Mouse (Mus musculus) Patski (cell line): Measurements from ENCODE around the gene Prkcg. TPM values are rescaled to one million over a fixed set of nuclear protein-coding genes. Genes with fewer than 3 reads are reported as not detected.
"Not testable (repeated sequence)": the region's sequence is repeated elsewhere in the genome, so short reads cannot be mapped to it uniquely, and the experiment has no call there.

Experiments used
- ATAC-seq: fragments of 100-300 bp; one replicate; pipeline ENCODE4 v1.8.0; 2021
- CTCF ChIA-PET: fragments of 350-600 bp; sonication (Branson Sonifier 250); formaldehyde crosslinking; loops from one replicate; lab custom pipeline; 2022; ENCODE audit warnings: inconsistent platforms; lab: Charles Lee
- POLR2A ChIA-PET: fragments of 350-600 bp; sonication (Branson Sonifier 250); formaldehyde crosslinking; loops from one replicate; lab custom pipeline; 2022; ENCODE audit warnings: antibody characterized with exemption, inconsistent platforms; lab: Charles Lee
- DNase-seq: peaks from one replicate; pipeline ENCODE4 v3.0.0-alpha.2; 2011; ENCODE audit warnings: low read depth, low spot score
- H3K27me3 ChIP-seq: fragments of 371-371 bp; one replicate; pipeline ENCODE4 v1.5.1; 2021
- CTCF ChIP-seq: fragments of 100-300 bp; IDR thresholded peaks from one replicate; pipeline ENCODE4 v1.5.1; 2021
- in situ Hi-C: fragments of 300-500 bp; cut with MboI; formaldehyde crosslinking; loops from 3 replicates; pipeline ENCODE4 v1.11.1; 2018; ENCODE audit warnings: low pct_unique_long_range_greater_than_20kb, mixed read lengths
- polyA plus RNA-seq: library from polyadenylated mRNA; unstranded; gene quantifications from one replicate; pipeline ENCODE4 v1.2.3, GENCODE M21; 2021

The Prkcg gene
- polyA plus RNA-seq, 1 experiment from 2014 or later, result 4.7 TPM

- CTCF ChIA-PET, result interaction anchor here (0.7 to 1.0 kb wide), 2 partner anchors 10 to 11 kb away, joined by 3 read pairs; no protein-coding TSS in a partner anchor
- peak; percentile 58 for ATAC-seq
These were observed 1.5 kb downstream of the Prkcg start for GRCm38 (mm10) chr7:3290257-3291033.

GRCm38 (mm10) chr7:3291197-3291596, 2.2 kb downstream of the Prkcg start:
- in situ Hi-C loops, result loop anchor here (10.0 to 25.0 kb wide), 2 partner anchors 404 to 1146 kb away; partner anchors contain the start of genes Mboat7, Rdh13 and Tsen34
- ATAC-seq (peak; percentile 57), DNase-seq (no peak)
- TF ChIP-seq CTCF, result no peak
- ChIA-PET POLR2A (no interaction called here), CTCF (interaction anchor here (1.0 kb wide), 1 partner anchor 11 kb away, joined by 3 read pairs; no protein-coding TSS in a partner anchor)
- H3K27me3 ChIP-seq, result no peaks in the 10 kb centered on the region

More at GRCm38 (mm10) chr7:3290257-3291033, 1.5 kb downstream of the Prkcg start:
- no peaks in the 10 kb centered on the region for H3K27me3 ChIP-seq
- POLR2A ChIA-PET, result interaction anchor here (0.5 kb wide), 1 partner anchor 120 kb away, joined by 3 read pairs; no protein-coding TSS in a partner anchor
- TF ChIP-seq CTCF, result no peak
- peak; percentile 79 for DNase-seq
- in situ Hi-C loops, result loop anchor here (10.0 to 25.0 kb wide), 2 partner anchors 404 to 1147 kb away; partner anchors contain the start of genes Mboat7, Rdh13 and Tsen34

GRCm38 (mm10) chr7:3291764-3292163, 2.8 kb downstream of the Prkcg start:
- ATAC-seq (no peak), DNase-seq (no peak)
- ChIA-PET CTCF (no interaction called here), POLR2A (no interaction called here)
- no peak for TF ChIP-seq CTCF
- in situ Hi-C loops, result loop anchor here (10.0 to 25.0 kb wide), 2 partner anchors 403 to 1146 kb away; partner anchors contain the start of genes Mboat7, Rdh13 and Tsen34
- H3K27me3 ChIP-seq, result no peaks in the 10 kb centered on the region

- DNase-seq, CTCF ChIA-PET, POLR2A ChIA-PET: not testable (repeated sequence)
These were observed 3.3 kb downstream of the Prkcg start for GRCm38 (mm10) chr7:3292271-3292670.

GRCm38 (mm10) chr7:3292791-3293190, 3.8 kb downstream of the Prkcg start:
- TF ChIP-seq CTCF, result no peak
- CTCF ChIA-PET, result no interaction called here
- POLR2A ChIA-PET, result no interaction called here
- DNase-seq, result no peak
- in situ Hi-C loops, result loop anchor here (10.0 to 25.0 kb wide), 2 partner anchors 402 to 1145 kb away; partner anchors contain the start of genes Mboat7, Rdh13 and Tsen34
- H3K27me3 ChIP-seq, result no peaks in the 10 kb centered on the region
- peak; percentile 78 for ATAC-seq

More at GRCm38 (mm10) chr7:3292271-3292670, 3.3 kb downstream of the Prkcg start:
- ATAC-seq, H3K27me3 ChIP-seq: not testable (repeated sequence)
- in situ Hi-C loops, result loop anchor here (10.0 to 25.0 kb wide), 2 partner anchors 403 to 1145 kb away; partner anchors contain the start of genes Mboat7, Rdh13 and Tsen34

GRCm38 (mm10) chr7:3294794-3295193, 5.8 kb downstream of the Prkcg start:
- DNase-seq, result no peak
- ChIA-PET POLR2A (no interaction called here), CTCF (no interaction called here)
- no peaks in the 10 kb centered on the region for H3K27me3 ChIP-seq
- no peak for ATAC-seq
- no peak for TF ChIP-seq CTCF
- in situ Hi-C loops, result loop anchor here (10.0 to 25.0 kb wide), 2 partner anchors 400 to 1143 kb away; partner anchors contain the start of genes Mboat7, Rdh13 and Tsen34

GRCm38 (mm10) chr7:3295321-3296110, 6.5 kb downstream of the Prkcg start:
- in situ Hi-C loops, result loop anchor here (10.0 to 25.0 kb wide), 2 partner anchors 399 to 1142 kb away; partner anchors contain the start of genes Mboat7, Rdh13 and Tsen34
- ATAC-seq (no peak), DNase-seq (no peak)
- POLR2A ChIA-PET, result no interaction called here
- no peaks in the 10 kb centered on the region for H3K27me3 ChIP-seq
- TF ChIP-seq CTCF, result no peak
- CTCF ChIA-PET, result no interaction called here

- TF ChIP-seq CTCF, result no peak
- in situ Hi-C loops, result loop anchor here (10.0 to 25.0 kb wide), 2 partner anchors 398 to 1141 kb away; partner anchors contain the start of genes Mboat7, Rdh13 and Tsen34
- H3K27me3 ChIP-seq, result no peaks in the 10 kb centered on the region
- no peak for DNase-seq
- CTCF ChIA-PET, result no interaction called here
- POLR2A ChIA-PET, result no interaction called here
- ATAC-seq, result no peak
These were observed 7.7 kb downstream of the Prkcg start for GRCm38 (mm10) chr7:3296711-3297110.

GRCm38 (mm10) chr7:3299941-3300617, 11.1 kb downstream of the Prkcg start:
- peak; percentile 52 for TF ChIP-seq CTCF
- ChIA-PET POLR2A (no interaction called here), CTCF (interaction anchor here (0.7 to 1.7 kb wide), 6 partner anchors 10 to 78 kb away, joined by 3 to 5 read pairs (median 3); no protein-coding TSS in a partner anchor)
- in situ Hi-C loops, result loop anchor here (10.0 to 25.0 kb wide), 2 partner anchors 395 to 1137 kb away; partner anchors contain the start of genes Mboat7, Rdh13 and Tsen34
- H3K27me3 ChIP-seq, result no peaks in the 10 kb centered on the region
- no peak for DNase-seq
- ATAC-seq, result no peak
